Mouse (Mus musculus) right cerebral cortex, postnatal 14 days (tissue): Measurements from ENCODE around the gene Tdo2.

Experiments
- DNase-seq: peaks from one replicate; pipeline ENCODE4 v3.0.0; 2022

The Tdo2 gene

GRCm38 (mm10) chr3:81976102-81976501 lies at the start of gene Tdo2:
Tdo2 (minus strand) TSS chr3:81976202.
- no peak for DNase-seq

GRCm38 (mm10) chr3:82023065-82023464 lies 47.1 kb upstream of the Tdo2 start:
- no peak for DNase-seq

GRCm38 (mm10) chr3:82022421-82022920 lies 46.5 kb upstream of the Tdo2 start:
- no peak for DNase-seq

- DNase-seq, result no peak
Observed at GRCm38 (mm10) chr3:82014148-82014703, 38.2 kb upstream of the Tdo2 start.

- no peak for DNase-seq
Observed at GRCm38 (mm10) chr3:82007002-82007401, 31.0 kb upstream of the Tdo2 start.

- no peak for DNase-seq
Observed at GRCm38 (mm10) chr3:81995988-81996387, 20.0 kb upstream of the Tdo2 start.

- no peak for DNase-seq
Observed at GRCm38 (mm10) chr3:81995371-81995770, 19.4 kb upstream of the Tdo2 start.

GRCm38 (mm10) chr3:81990531-81990930 lies 14.5 kb upstream of the Tdo2 start:
- no peak for DNase-seq

GRCm38 (mm10) chr3:81989692-81990141 lies 13.7 kb upstream of the Tdo2 start:
- no peak for DNase-seq

- DNase-seq, result no peak
Observed at GRCm38 (mm10) chr3:81987628-81988027, 11.6 kb upstream of the Tdo2 start.

- no peak for DNase-seq
Observed at GRCm38 (mm10) chr3:81986103-81986502, 10.1 kb upstream of the Tdo2 start.

- DNase-seq, result no peak
Observed at GRCm38 (mm10) chr3:81985100-81985499, 9.1 kb upstream of the Tdo2 start.

- no peak for DNase-seq
Observed at GRCm38 (mm10) chr3:81983120-81983895, 7.3 kb upstream of the Tdo2 start.

GRCm38 (mm10) chr3:81981990-81982389 lies 6.0 kb upstream of the Tdo2 start, which contains the start of gene Asic5:
Asic5 (plus strand) TSS chr3:81982290.
- no peak for DNase-seq

- DNase-seq, result no peak
Observed at GRCm38 (mm10) chr3:81981576-81981975, 5.6 kb upstream of the Tdo2 start.

GRCm38 (mm10) chr3:81975607-81976006 lies 395 bp downstream of the Tdo2 start:
- DNase-seq, result no peak

- DNase-seq, result no peak
Observed at GRCm38 (mm10) chr3:81964596-81964995, 11.4 kb downstream of the Tdo2 start.

GRCm38 (mm10) chr3:81963768-81964167 lies 12.2 kb downstream of the Tdo2 start:
- DNase-seq, result no peak

- no peak for DNase-seq
Observed at GRCm38 (mm10) chr3:81961336-81961735, 14.7 kb downstream of the Tdo2 start.

GRCm38 (mm10) chr3:81957484-81957883 lies 18.5 kb downstream of the Tdo2 start:
- DNase-seq, result no peak

GRCm38 (mm10) chr3:81951785-81952184 lies 24.2 kb downstream of the Tdo2 start:
- no peak for DNase-seq

GRCm38 (mm10) chr3:81949048-81949447 lies 27.0 kb downstream of the Tdo2 start:
- DNase-seq, result no peak

- no peak for DNase-seq
Observed at GRCm38 (mm10) chr3:81944851-81945393, 31.1 kb downstream of the Tdo2 start.

- DNase-seq, result no peak
Observed at GRCm38 (mm10) chr3:81943097-81943496, 32.9 kb downstream of the Tdo2 start.
